Mouse (Mus musculus): ENCODE results near the gene Phrf1.

GRCm38 (mm10) chr7:141214310-141214709 lies 14.3 kb upstream of the Phrf1 start:
- no peak for TF ChIP-seq CTCF (IDR thresholded peaks at IDR 0.05; ENCODE audit: low read depth, low read length)
- no peak for TF ChIP-seq POLR2A (IDR thresholded peaks at IDR 0.05; ENCODE audit: insufficient read depth, low read length)
